Mouse (Mus musculus): ENCODE measurements around the gene Prkar1a. TPM values are rescaled to one million over a fixed set of nuclear protein-coding genes. Genes with fewer than 3 reads are reported as not detected.

Prkar1a gene
- polyA plus RNA-seq, 1 experiment from 2014 or later = 538 TPM

DNA sequence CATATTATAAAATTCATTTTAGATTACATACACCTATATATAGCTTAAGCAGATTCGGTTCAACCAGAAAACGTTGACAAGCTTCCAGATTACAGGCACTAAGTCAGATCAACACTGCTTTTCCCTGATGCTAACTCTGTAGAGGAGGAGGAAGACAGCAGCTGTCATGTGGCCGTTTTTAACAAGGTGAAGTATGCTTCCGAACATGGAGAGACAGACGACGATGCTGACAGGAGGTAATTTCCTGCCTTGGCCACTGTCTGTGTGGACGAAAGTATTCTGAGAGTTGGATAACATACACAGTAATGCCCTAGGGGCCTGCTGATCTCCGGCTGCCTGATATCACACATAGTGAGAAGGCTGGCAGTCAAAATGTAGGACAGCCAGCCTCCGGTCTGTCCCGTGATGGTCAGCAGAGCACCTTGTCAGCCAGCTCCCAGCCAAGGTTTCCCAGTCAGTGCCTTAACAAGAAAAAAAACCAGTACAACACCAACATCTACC is 20.1 kb upstream of the Prkar1a start:
- H3K36me3 ChIP-seq (ENCODE audit: control insufficient read depth, insufficient read depth, low read length) = no peaks in the 10 kb centered on the region
- 82% methylated on average over 10 of the region's 10 CpGs for WGBS
- H3K4me3 ChIP-seq (ENCODE audit: low read depth, low read length) = no peak overlapping the region
- H3K4me2 ChIP-seq (ENCODE audit: low read length) = no peak overlapping the region
- ATAC-seq = no peak
- H3K27ac ChIP-seq (ENCODE audit: low read length) = no peak overlapping the region
- H3K9ac ChIP-seq (ENCODE audit: low read depth, low read length) = no peak overlapping the region
- H3K4me1 ChIP-seq (ENCODE audit: control insufficient read depth, insufficient read depth, low read length) = no peaks in the 10 kb centered on the region
- H3K9me3 ChIP-seq (replicated peaks; ENCODE audit: control insufficient read depth, low read length, poor library complexity, severe bottlenecking) = no peaks in the 10 kb centered on the region
- no peaks in the 10 kb centered on the region for H3K27me3 ChIP-seq (ENCODE audit: control insufficient read depth, insufficient read depth, low read depth, low read length)

DNA sequence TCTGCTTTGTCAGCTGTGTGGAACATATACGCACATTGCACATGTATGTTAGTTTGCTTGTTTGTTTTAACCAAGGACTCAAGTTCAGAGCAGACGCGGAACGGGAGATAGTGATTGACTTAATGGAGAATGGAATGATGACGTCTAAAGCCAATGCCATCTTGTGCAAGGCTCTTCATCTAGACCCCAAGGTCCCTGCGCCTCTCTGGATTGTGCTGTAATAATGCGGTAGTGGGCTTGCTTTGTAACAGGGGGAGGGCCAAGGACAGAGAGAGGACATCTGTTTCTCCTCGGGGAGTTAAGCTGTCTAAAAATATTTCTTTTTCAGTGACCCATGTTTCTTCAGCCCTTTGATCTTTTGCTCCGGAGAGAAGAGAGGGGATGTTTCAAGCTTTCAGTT is 14.3 kb upstream of the Prkar1a start:
- WGBS = 84% methylated on average over 9 of the region's 9 CpGs
- no peak overlapping the region for H3K9ac ChIP-seq (ENCODE audit: low read depth, low read length)
- no peak overlapping the region for H3K27ac ChIP-seq (ENCODE audit: low read length)
- H3K27me3 ChIP-seq (ENCODE audit: control insufficient read depth, insufficient read depth, low read depth, low read length) = no peaks in the 10 kb centered on the region
- ATAC-seq = no peak
- H3K9me3 ChIP-seq (replicated peaks; ENCODE audit: control insufficient read depth, low read length, poor library complexity, severe bottlenecking) = no peaks in the 10 kb centered on the region
- no peaks in the 10 kb centered on the region for H3K36me3 ChIP-seq (ENCODE audit: control insufficient read depth, insufficient read depth, low read length)
- H3K4me2 ChIP-seq (ENCODE audit: low read length) = no peak overlapping the region
- H3K4me3 ChIP-seq (ENCODE audit: low read depth, low read length) = no peak overlapping the region
- H3K4me1 ChIP-seq (ENCODE audit: control insufficient read depth, insufficient read depth, low read length) = no peaks in the 10 kb centered on the region

DNA sequence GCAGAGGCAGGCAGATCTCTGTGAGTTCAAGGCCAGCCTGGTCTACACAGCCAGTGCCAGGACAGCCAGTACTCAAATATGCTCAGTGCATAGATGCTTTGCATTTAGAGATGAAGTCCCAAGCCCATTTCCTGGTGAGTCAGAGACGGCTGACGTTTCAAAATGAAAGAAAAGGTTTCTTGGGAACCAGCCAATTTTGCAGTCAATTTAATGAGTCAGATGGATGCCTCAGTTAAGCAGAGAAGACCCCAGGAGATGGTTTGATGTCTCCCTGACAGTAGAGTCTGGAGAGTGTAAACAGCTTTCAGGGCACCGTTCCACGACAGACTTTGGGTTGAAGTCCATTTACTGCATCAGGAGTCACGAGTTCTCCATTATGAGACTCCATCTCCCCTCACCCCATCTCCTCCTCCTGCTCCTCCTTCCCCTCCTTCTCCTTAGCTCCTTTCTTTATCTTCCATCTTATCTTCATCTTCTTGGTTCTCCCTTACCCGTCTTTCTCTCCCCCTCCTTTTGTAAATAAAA is 13.3 kb upstream of the Prkar1a start:
- WGBS = 75% methylated on average over 6 of the region's 6 CpGs
- no peaks in the 10 kb centered on the region for H3K27me3 ChIP-seq (ENCODE audit: control insufficient read depth, insufficient read depth, low read depth, low read length)
- no peaks in the 10 kb centered on the region for H3K9me3 ChIP-seq (replicated peaks; ENCODE audit: control insufficient read depth, low read length, poor library complexity, severe bottlenecking)
- H3K4me1 ChIP-seq (ENCODE audit: control insufficient read depth, insufficient read depth, low read length) = no peaks in the 10 kb centered on the region
- ATAC-seq = no peak
- no peak overlapping the region for H3K9ac ChIP-seq (ENCODE audit: low read depth, low read length)
- no peaks in the 10 kb centered on the region for H3K36me3 ChIP-seq (ENCODE audit: control insufficient read depth, insufficient read depth, low read length)
- no peak overlapping the region for H3K27ac ChIP-seq (ENCODE audit: low read length)
- H3K4me3 ChIP-seq (ENCODE audit: low read depth, low read length) = no peak overlapping the region
- no peak overlapping the region for H3K4me2 ChIP-seq (ENCODE audit: low read length)

- Histone ChIP-seq H3K36me3 (ENCODE audit: control insufficient read depth, insufficient read depth, low read length) (no peaks in the 10 kb centered on the region), H3K9me3 (replicated peaks; ENCODE audit: control insufficient read depth, low read length, poor library complexity, severe bottlenecking) (no peaks in the 10 kb centered on the region), H3K9ac (ENCODE audit: low read depth, low read length) (no peak overlapping the region), H3K4me2 (ENCODE audit: low read length) (no peak overlapping the region), H3K27ac (ENCODE audit: low read length) (no peak overlapping the region), H3K27me3 (ENCODE audit: control insufficient read depth, insufficient read depth, low read depth, low read length) (no peaks in the 10 kb centered on the region), H3K4me1 (ENCODE audit: control insufficient read depth, insufficient read depth, low read length) (no peaks in the 10 kb centered on the region), H3K4me3 (ENCODE audit: low read depth, low read length) (no peak overlapping the region)
- no peak for ATAC-seq
- WGBS = 76% methylated on average over 5 of the region's 5 CpGs
Observed at GRCm38 (mm10) chr11:109641498-109642222, 7.5 kb upstream of the Prkar1a start.

DNA sequence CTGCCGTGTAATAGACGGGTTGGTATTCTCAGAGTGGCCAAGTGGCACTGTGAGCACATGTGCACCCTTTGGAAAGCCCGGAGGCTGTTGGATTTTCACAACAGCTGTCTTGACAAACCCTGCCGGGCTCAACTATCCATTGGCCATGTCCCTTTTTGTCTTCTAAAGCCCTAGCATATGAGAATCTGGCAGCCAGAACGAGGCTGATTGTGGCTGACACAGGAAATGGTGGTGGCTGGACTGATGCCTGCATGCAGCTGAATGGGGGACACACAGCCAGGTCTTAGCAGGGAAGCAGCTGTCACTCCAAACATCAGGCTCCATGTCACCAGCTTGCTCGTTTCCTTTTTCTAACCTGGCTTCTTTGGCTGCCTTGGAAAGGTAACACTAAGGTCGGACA is 695 bp upstream of the Prkar1a start:
- peak overlapping the region; percentile 65 for H3K4me2 ChIP-seq (ENCODE audit: low read length)
- peak overlapping the region; percentile 97 for H3K27ac ChIP-seq (ENCODE audit: low read length)
- H3K27me3 ChIP-seq (ENCODE audit: control insufficient read depth, insufficient read depth, low read depth, low read length) = no peaks in the 10 kb centered on the region
- H3K9ac ChIP-seq (ENCODE audit: low read depth, low read length) = peak overlapping the region; percentile 97
- no peak overlapping the region; the same call in 1 of the 2 replicates for H3K4me3 ChIP-seq (ENCODE audit: low read depth, low read length)
- H3K36me3 ChIP-seq (ENCODE audit: control insufficient read depth, insufficient read depth, low read length) = no peaks in the 10 kb centered on the region
- H3K4me1 ChIP-seq (ENCODE audit: control insufficient read depth, insufficient read depth, low read length) = peaks cover 32% of the 10 kb centered on the region
- 24% methylated on average over 7 of the region's 7 CpGs for WGBS
- no peak for ATAC-seq
- H3K9me3 ChIP-seq (replicated peaks; ENCODE audit: control insufficient read depth, low read length, poor library complexity, severe bottlenecking) = no peaks in the 10 kb centered on the region

GRCm38 (mm10) chr11:109649975-109650701 is 933 bp downstream of the Prkar1a start:
- Histone ChIP-seq H3K4me3 (ENCODE audit: low read depth, low read length) (peak overlapping the region; percentile 95), H3K9ac (ENCODE audit: low read depth, low read length) (peak overlapping the region; percentile 97), H3K9me3 (replicated peaks; ENCODE audit: control insufficient read depth, low read length, poor library complexity, severe bottlenecking) (no peaks in the 10 kb centered on the region), H3K36me3 (ENCODE audit: control insufficient read depth, insufficient read depth, low read length) (0 out of 2 replicates have a peak, but pooled peaks cover 4% of the 10 kb centered on the region), H3K27ac (ENCODE audit: low read length) (peak overlapping the region; percentile 97), H3K27me3 (ENCODE audit: control insufficient read depth, insufficient read depth, low read depth, low read length) (no peaks in the 10 kb centered on the region), H3K4me1 (ENCODE audit: control insufficient read depth, insufficient read depth, low read length) (peaks cover 41% of the 10 kb centered on the region), H3K4me2 (ENCODE audit: low read length) (peak overlapping the region; percentile 65)
- ATAC-seq = peak; percentile 83
- WGBS = under 1% methylated on average over 31 of the region's 31 CpGs

DNA sequence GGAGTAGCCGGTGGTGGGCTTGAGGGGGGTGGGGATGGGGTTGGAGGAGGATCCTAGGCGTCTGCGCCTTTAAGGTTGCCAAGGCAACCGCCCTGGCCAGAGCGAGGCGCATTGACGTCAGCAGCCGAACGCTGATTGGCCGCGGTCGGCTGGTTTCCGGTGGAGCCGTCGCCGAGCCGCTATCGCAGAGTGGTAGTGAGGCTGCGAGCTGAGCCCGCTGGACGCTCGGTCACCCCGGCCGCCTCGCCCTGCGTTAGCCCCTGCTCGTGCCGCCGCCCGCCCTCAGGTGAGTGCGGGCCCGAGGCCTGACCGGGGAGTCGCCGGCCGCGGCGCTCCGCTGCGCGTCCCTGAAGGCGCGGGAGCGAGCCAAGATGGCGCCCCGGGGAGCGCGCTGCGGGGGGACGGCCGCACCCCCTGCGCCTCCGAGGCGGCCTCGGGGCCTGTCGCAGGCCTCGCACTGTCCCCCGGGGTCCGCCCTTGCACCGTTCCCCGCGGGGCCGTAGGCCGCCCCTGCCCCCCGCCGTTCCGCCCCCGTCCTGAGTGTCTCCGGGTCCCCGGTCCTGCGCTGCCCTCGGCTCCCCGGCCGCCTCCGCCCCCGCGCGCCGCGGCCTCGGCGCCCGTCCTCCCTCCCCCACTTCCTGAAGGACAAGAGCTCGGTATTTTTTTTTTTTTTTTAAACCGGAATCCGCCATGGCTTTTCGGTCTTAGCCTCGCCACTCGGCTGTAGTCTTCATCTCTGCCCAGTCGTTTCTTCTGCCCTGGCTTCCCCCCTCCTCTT is 1.8 kb downstream of the Prkar1a start:
- Histone ChIP-seq H3K9ac (ENCODE audit: low read depth, low read length) (peak overlapping the region; percentile 97), H3K36me3 (ENCODE audit: control insufficient read depth, insufficient read depth, low read length) (0 out of 2 replicates have a peak, but pooled peaks cover 4% of the 10 kb centered on the region), H3K4me2 (ENCODE audit: low read length) (peak overlapping the region; percentile 98), H3K27ac (ENCODE audit: low read length) (peak overlapping the region; percentile 97), H3K9me3 (replicated peaks; ENCODE audit: control insufficient read depth, low read length, poor library complexity, severe bottlenecking) (no peaks in the 10 kb centered on the region), H3K4me1 (ENCODE audit: control insufficient read depth, insufficient read depth, low read length) (peaks cover 43% of the 10 kb centered on the region), H3K4me3 (ENCODE audit: low read depth, low read length) (peak overlapping the region; percentile 95), H3K27me3 (ENCODE audit: control insufficient read depth, insufficient read depth, low read depth, low read length) (no peaks in the 10 kb centered on the region)
- WGBS = under 1% methylated on average over 65 of the region's 90 CpGs
- peak; percentile 94 for ATAC-seq

GRCm38 (mm10) chr11:109651566-109652024 is 2.4 kb downstream of the Prkar1a start:
- Histone ChIP-seq H3K4me2 (ENCODE audit: low read length) (peak overlapping the region; percentile 98), H3K27ac (ENCODE audit: low read length) (peak overlapping the region; percentile 97), H3K27me3 (ENCODE audit: control insufficient read depth, insufficient read depth, low read depth, low read length) (no peaks in the 10 kb centered on the region), H3K9ac (ENCODE audit: low read depth, low read length) (peak overlapping the region; percentile 97), H3K4me3 (ENCODE audit: low read depth, low read length) (peak overlapping the region; percentile 95), H3K9me3 (replicated peaks; ENCODE audit: control insufficient read depth, low read length, poor library complexity, severe bottlenecking) (no peaks in the 10 kb centered on the region), H3K36me3 (ENCODE audit: control insufficient read depth, insufficient read depth, low read length) (0 out of 2 replicates have a peak, but pooled peaks cover 6% of the 10 kb centered on the region), H3K4me1 (ENCODE audit: control insufficient read depth, insufficient read depth, low read length) (peaks cover 43% of the 10 kb centered on the region)
- 0 out of 2 replicates have a peak, but pooled peaks have one; percentile 1 for ATAC-seq
- under 1% methylated on average over 21 of the region's 21 CpGs for WGBS
